Mouse (Mus musculus): Measurements from ENCODE around the gene Gm49384. TPM values are rescaled to one million over a fixed set of nuclear protein-coding genes. Genes with fewer than 3 reads are reported as not detected.

Gene Gm49384
- total and polyA plus RNA-seq, 2 experiments from 2014 or later: 0.52 to 7.8 TPM

- 0 out of 2 replicates have a peak, but pooled peaks have one; percentile 2 for TF ChIP-seq CTCF (IDR thresholded peaks at IDR 0.05; ENCODE audit: low read depth)
- H3K4me2 ChIP-seq (ENCODE audit: low read depth): peak overlapping the region; percentile 94
- no peaks in the 10 kb centered on the region for H3K27me3 ChIP-seq (ENCODE audit: insufficient read depth, low read length)
- ATAC-seq (peak; percentile 62), DNase-seq (no peak)
- peak overlapping the region; percentile 86 for H3K4me3 ChIP-seq (ENCODE audit: low read depth, low read length)
- 5% methylated on average over 86 of the region's 86 CpGs for WGBS
- H3K27ac ChIP-seq (ENCODE audit: low read depth, low read length): peak overlapping the region; percentile 96
- peaks cover 6% of the 10 kb centered on the region; the same call in 1 of the 2 replicates for H3K36me3 ChIP-seq (ENCODE audit: insufficient read depth)
- no peaks in the 10 kb centered on the region for H3K9me3 ChIP-seq (ENCODE audit: low read length)
- peak overlapping the region; percentile 90 for H3K9ac ChIP-seq
- H3K4me1 ChIP-seq (ENCODE audit: insufficient read depth): peaks cover 14% of the 10 kb centered on the region
Observed at GRCm38 (mm10) chr12:69184342-69185295, 19.4 kb downstream of the Gm49384 start.

GRCm38 (mm10) chr12:69183583-69184308 is 20.3 kb downstream of the Gm49384 start, which contains the start of the genes Rpl36al and Mgat2:
Rpl36al (minus strand) TSS chr12:69184083.
Mgat2 (plus strand) TSS chr12:69184157.
- Histone ChIP-seq H3K27me3 (ENCODE audit: insufficient read depth, low read length) (no peaks in the 10 kb centered on the region), H3K9ac (peak within 1 kb of the TSS; percentile 90), H3K4me2 (ENCODE audit: low read depth) (peak within 1 kb of the TSS; percentile 94), H3K9me3 (ENCODE audit: low read length) (no peaks in the 10 kb centered on the region), H3K27ac (ENCODE audit: low read depth, low read length) (peak within 1 kb of the TSS; percentile 96), H3K4me3 (ENCODE audit: low read depth, low read length) (peak within 1 kb of the TSS; percentile 86), H3K4me1 (ENCODE audit: insufficient read depth) (peaks cover 14% of the 10 kb centered on the region), H3K36me3 (ENCODE audit: insufficient read depth) (peaks cover 6% of the 10 kb centered on the region; the same call in 1 of the 2 replicates)
- peak; percentile 99 for ATAC-seq
- peak; percentile 99 for DNase-seq
- no peak for TF ChIP-seq CTCF (IDR thresholded peaks at IDR 0.05; ENCODE audit: low read depth)
- under 1% methylated on average over 84 of the region's 84 CpGs for WGBS

GRCm38 (mm10) chr12:69181800-69182199 is 22.3 kb downstream of the Gm49384 start:
- Histone ChIP-seq H3K27me3 (ENCODE audit: insufficient read depth, low read length) (no peaks in the 10 kb centered on the region), H3K9me3 (ENCODE audit: low read length) (no peaks in the 10 kb centered on the region), H3K36me3 (ENCODE audit: insufficient read depth) (0 out of 2 replicates have a peak, but pooled peaks cover 2% of the 10 kb centered on the region), H3K9ac (no peak overlapping the region), H3K4me1 (ENCODE audit: insufficient read depth) (peaks cover 10% of the 10 kb centered on the region), H3K4me3 (ENCODE audit: low read depth, low read length) (no peak overlapping the region), H3K27ac (ENCODE audit: low read depth, low read length) (no peak overlapping the region), H3K4me2 (ENCODE audit: low read depth) (no peak overlapping the region)
- ATAC-seq: no peak
- WGBS: 83% methylated on average over 4 of the region's 4 CpGs
- DNase-seq: no peak
- no peak for TF ChIP-seq CTCF (IDR thresholded peaks at IDR 0.05; ENCODE audit: low read depth)

GRCm38 (mm10) chr12:69179371-69179770 is 24.7 kb downstream of the Gm49384 start:
- Histone ChIP-seq H3K9ac (no peak overlapping the region), H3K27me3 (ENCODE audit: insufficient read depth, low read length) (no peaks in the 10 kb centered on the region), H3K36me3 (ENCODE audit: insufficient read depth) (0 out of 2 replicates have a peak, but pooled peaks cover 2% of the 10 kb centered on the region), H3K4me1 (ENCODE audit: insufficient read depth) (no peaks in the 10 kb centered on the region), H3K4me3 (ENCODE audit: low read depth, low read length) (no peak overlapping the region), H3K27ac (ENCODE audit: low read depth, low read length) (no peak overlapping the region), H3K9me3 (ENCODE audit: low read length) (no peaks in the 10 kb centered on the region), H3K4me2 (ENCODE audit: low read depth) (no peak overlapping the region)
- no peak for DNase-seq
- no peak for TF ChIP-seq CTCF (IDR thresholded peaks at IDR 0.05; ENCODE audit: low read depth)
- WGBS: 68% methylated on average over 12 of the region's 12 CpGs
- ATAC-seq: no peak

GRCm38 (mm10) chr12:69177526-69177925 is 26.5 kb downstream of the Gm49384 start:
- ATAC-seq (no peak), DNase-seq (no peak)
- H3K27me3 ChIP-seq (ENCODE audit: insufficient read depth, low read length): no peaks in the 10 kb centered on the region
- no peaks in the 10 kb centered on the region for H3K9me3 ChIP-seq (ENCODE audit: low read length)
- H3K9ac ChIP-seq: no peak overlapping the region
- TF ChIP-seq CTCF (IDR thresholded peaks at IDR 0.05; ENCODE audit: low read depth): no peak
- no peak overlapping the region for H3K4me2 ChIP-seq (ENCODE audit: low read depth)
- H3K4me3 ChIP-seq (ENCODE audit: low read depth, low read length): no peak overlapping the region
- 70% methylated on average over 3 of the region's 3 CpGs for WGBS
- no peak overlapping the region for H3K27ac ChIP-seq (ENCODE audit: low read depth, low read length)
- H3K4me1 ChIP-seq (ENCODE audit: insufficient read depth): no peaks in the 10 kb centered on the region
- H3K36me3 ChIP-seq (ENCODE audit: insufficient read depth): 0 out of 2 replicates have a peak, but pooled peaks cover 2% of the 10 kb centered on the region

- ATAC-seq: no peak
- Histone ChIP-seq H3K4me3 (ENCODE audit: low read depth, low read length) (no peak overlapping the region), H3K4me2 (ENCODE audit: low read depth) (no peak overlapping the region), H3K36me3 (ENCODE audit: insufficient read depth) (no peaks in the 10 kb centered on the region), H3K27me3 (ENCODE audit: insufficient read depth, low read length) (no peaks in the 10 kb centered on the region), H3K9me3 (ENCODE audit: low read length) (no peaks in the 10 kb centered on the region), H3K9ac (no peak overlapping the region), H3K27ac (ENCODE audit: low read depth, low read length) (no peak overlapping the region), H3K4me1 (ENCODE audit: insufficient read depth) (no peaks in the 10 kb centered on the region)
- no peak for DNase-seq
- WGBS: 95% methylated on average over 3 of the region's 3 CpGs
- TF ChIP-seq CTCF (IDR thresholded peaks at IDR 0.05; ENCODE audit: low read depth): no peak
Observed at GRCm38 (mm10) chr12:69175975-69176374, 28.1 kb downstream of the Gm49384 start.
